Mouse (Mus musculus): ENCODE results near the gene Prm2. TPM values are rescaled to one million over a fixed set of nuclear protein-coding genes. Genes with fewer than 3 reads are reported as not detected.

Gene Prm2
- polyA plus RNA-seq, 1 experiment: not detected

DNA sequence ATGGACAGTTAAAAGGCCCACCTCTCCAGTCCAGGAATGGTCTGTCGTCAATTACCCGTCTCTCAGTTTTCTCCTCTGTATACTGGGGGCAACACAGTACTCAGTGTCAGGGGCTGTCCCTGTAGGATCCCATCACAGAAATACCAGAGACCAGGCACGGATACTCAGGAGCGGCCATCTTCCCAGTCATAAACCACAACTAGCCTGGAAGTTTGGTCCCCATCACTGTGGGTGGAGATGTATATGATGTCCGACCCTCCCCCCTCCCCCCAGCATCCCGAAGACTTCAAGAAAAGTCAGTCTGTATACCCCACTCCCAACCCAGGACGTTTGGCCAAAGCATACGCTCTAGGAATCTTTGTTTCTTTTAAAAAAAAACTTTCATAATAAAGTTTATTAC is 12.5 kb downstream of the Prm2 start:
- TF ChIP-seq POLR2A (IDR thresholded peaks at IDR 0.05; ENCODE audit: insufficient read depth, low read depth, low read length) (no peak), CTCF (IDR thresholded peaks at IDR 0.05; ENCODE audit: insufficient read depth, low read depth, low read length) (no peak)
- H3K27ac ChIP-seq (ENCODE audit: insufficient read depth, low read depth, low read length): no peak overlapping the region
- WGBS: 85% methylated on average over 8 of the region's 8 CpGs
- H3K4me1 ChIP-seq (ENCODE audit: control insufficient read depth, insufficient read depth, low read length): peaks cover 24% of the 10 kb centered on the region
- H3K4me3 ChIP-seq (ENCODE audit: insufficient read depth, low read depth, low read length): no peak overlapping the region

DNA sequence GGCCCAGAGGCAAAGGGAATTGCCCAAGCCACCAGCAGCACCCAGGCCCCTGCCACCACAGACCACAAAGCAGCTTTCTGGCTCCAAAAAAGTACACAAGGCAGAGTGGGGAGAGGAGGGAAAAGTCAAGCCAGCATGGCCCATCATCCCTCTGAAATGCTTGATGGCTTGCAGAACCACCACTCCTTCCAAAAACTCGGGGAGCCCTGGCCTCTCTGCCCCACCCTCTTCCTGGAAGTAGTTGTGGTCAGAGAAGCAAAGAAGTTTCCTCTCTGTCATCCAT is 12.8 kb downstream of the Prm2 start:
- 76% methylated on average over 1 of the region's 1 CpGs for WGBS
- H3K4me1 ChIP-seq (ENCODE audit: control insufficient read depth, insufficient read depth, low read length): peaks cover 24% of the 10 kb centered on the region
- no peak overlapping the region for H3K27ac ChIP-seq (ENCODE audit: insufficient read depth, low read depth, low read length)
- no peak overlapping the region; the same call in 1 of the 2 replicates for H3K4me3 ChIP-seq (ENCODE audit: insufficient read depth, low read depth, low read length)
- TF ChIP-seq POLR2A (IDR thresholded peaks at IDR 0.05; ENCODE audit: insufficient read depth, low read depth, low read length): no peak
- no peak for TF ChIP-seq CTCF (IDR thresholded peaks at IDR 0.05; ENCODE audit: insufficient read depth, low read depth, low read length)

DNA sequence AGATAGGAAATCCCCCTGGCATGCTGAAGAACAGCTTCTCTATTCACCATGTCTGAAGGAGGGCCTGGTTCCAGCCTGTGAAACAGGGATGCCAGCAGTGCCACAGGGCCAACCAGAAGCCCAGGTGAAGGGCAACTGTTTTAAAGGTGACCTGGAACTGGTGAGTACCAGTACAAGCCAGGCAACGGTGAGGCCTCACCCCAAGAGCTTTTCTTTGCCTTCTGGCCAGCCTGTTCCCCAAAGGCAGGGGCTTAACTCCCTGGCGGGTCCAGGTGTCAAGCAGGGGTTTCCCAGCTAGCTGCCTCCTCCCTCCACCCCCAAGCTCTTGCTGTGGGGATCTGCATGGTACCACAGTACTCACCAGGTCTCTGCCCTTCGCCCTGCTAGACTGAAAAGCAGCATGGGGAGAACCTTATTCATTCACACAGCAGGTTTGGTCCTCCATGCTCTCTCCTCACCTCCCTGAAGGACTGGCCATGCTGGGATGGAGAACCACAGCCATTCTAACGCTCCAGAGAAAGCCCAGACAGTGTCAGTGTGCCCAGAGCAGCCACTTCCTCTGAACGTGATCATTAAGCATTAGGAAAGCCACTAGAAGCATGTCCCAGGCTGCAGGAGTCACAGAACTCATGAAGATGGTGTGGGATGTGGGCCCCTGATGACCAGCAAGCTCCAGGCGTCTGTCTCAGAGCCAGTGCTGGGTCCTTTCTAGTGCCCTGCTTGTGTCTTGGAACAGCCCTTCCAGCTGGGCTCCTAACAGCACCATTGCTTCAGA is 13.4 kb downstream of the Prm2 start:
- no peak overlapping the region for H3K27ac ChIP-seq (ENCODE audit: insufficient read depth, low read depth, low read length)
- TF ChIP-seq CTCF (IDR thresholded peaks at IDR 0.05; ENCODE audit: insufficient read depth, low read depth, low read length) (no peak), POLR2A (IDR thresholded peaks at IDR 0.05; ENCODE audit: insufficient read depth, low read depth, low read length) (no peak)
- WGBS: 72% methylated on average over 6 of the region's 6 CpGs
- H3K4me3 ChIP-seq (ENCODE audit: insufficient read depth, low read depth, low read length): no peak overlapping the region; the same call in 1 of the 2 replicates
- H3K4me1 ChIP-seq (ENCODE audit: control insufficient read depth, insufficient read depth, low read length): peaks cover 24% of the 10 kb centered on the region

DNA sequence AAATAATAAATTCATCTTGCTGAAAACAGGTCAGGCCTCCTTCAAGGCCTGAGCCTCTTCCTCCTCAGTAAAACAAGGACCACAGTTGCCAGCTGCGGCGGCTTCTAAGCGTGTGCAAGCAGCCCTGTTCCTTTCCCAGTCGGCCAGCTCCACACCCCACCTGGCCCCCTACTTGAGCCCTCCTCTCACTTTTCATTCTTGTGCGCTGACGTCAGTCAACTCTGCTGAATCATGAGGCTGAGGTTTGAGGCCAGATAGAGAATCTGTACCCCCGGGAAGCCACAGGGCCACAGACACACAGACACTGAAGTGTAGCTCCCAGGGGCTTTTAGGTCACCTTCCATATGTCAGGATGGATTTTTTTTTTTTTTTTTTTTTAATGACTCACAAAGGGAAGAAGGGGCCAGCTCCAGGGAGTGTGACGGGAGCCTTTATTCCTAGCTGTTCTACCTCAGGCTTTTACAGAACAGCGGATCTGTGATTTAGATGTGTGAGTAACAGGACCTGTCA is 14.0 kb downstream of the Prm2 start:
- 85% methylated on average over 9 of the region's 9 CpGs for WGBS
- no peak overlapping the region for H3K27ac ChIP-seq (ENCODE audit: insufficient read depth, low read depth, low read length)
- peaks cover 24% of the 10 kb centered on the region for H3K4me1 ChIP-seq (ENCODE audit: control insufficient read depth, insufficient read depth, low read length)
- TF ChIP-seq CTCF (IDR thresholded peaks at IDR 0.05; ENCODE audit: insufficient read depth, low read depth, low read length): no peak
- no peak for TF ChIP-seq POLR2A (IDR thresholded peaks at IDR 0.05; ENCODE audit: insufficient read depth, low read depth, low read length)
- no peak overlapping the region for H3K4me3 ChIP-seq (ENCODE audit: insufficient read depth, low read depth, low read length)

DNA sequence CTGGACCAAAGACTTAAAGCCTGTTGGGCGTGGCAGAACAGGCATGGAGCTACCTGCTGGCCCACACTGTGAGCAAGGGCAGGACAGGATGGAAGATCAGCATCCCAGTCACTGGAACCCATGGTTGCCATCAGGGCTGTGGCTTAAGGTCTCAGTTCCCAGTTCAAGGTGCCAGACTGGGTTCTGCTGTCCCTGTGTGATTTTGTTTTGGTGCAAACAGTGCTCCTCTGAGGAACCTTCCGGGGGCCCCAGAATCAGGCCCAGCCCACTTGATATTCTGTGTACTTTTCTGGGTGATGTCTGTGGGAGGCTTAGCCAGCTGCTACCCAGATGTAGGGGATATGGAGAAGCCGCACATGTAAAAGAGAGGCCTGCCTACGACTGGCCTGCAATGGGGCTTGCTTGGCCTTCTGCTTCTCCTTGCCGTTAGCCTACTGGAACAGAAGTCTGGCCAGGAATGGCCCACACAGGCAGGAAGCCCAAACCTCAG is 15.3 kb downstream of the Prm2 start:
- H3K27ac ChIP-seq (ENCODE audit: insufficient read depth, low read depth, low read length): no peak overlapping the region
- WGBS: 75% methylated on average over 5 of the region's 5 CpGs
- no peak for TF ChIP-seq CTCF (IDR thresholded peaks at IDR 0.05; ENCODE audit: insufficient read depth, low read depth, low read length)
- no peak for TF ChIP-seq POLR2A (IDR thresholded peaks at IDR 0.05; ENCODE audit: insufficient read depth, low read depth, low read length)

DNA sequence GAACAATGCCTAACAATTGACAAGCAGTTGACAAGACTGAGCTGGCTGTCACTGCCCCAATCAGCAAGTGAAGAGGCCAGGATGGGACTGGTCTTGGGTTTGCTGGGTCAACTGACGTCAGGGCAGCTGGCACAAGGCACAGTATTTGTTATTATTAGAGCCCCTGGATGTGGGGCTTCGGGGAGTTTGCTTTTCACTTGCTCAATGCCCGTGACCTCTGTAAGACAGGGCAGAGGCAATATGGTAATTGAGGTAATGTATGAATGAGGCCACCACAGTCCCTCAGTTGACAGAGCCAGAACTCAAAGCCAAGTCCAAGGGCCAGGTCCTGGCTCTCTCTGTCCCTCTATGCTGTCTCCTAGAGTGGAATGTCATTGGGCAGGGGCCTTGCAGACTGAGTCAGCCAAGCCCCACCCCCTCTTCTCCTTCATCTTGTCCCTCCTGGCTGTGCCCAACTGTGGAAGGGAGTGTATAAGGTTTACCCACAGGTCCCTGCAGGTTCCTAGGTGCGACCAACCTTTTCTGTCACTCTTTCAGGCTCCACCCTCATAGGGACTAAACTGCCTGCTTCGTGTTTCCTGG is 18.3 kb downstream of the Prm2 start:
- TF ChIP-seq CTCF (IDR thresholded peaks at IDR 0.05; ENCODE audit: insufficient read depth, low read depth, low read length): no peak
- 81% methylated on average over 5 of the region's 5 CpGs for WGBS
- no peak overlapping the region for H3K4me3 ChIP-seq (ENCODE audit: insufficient read depth, low read depth, low read length)
- H3K4me1 ChIP-seq (ENCODE audit: control insufficient read depth, insufficient read depth, low read length): peaks cover 3% of the 10 kb centered on the region; the same call in 1 of the 2 replicates
- no peak overlapping the region for H3K27ac ChIP-seq (ENCODE audit: insufficient read depth, low read depth, low read length)

More for the DNA sequence above, 15.3 kb downstream of the Prm2 start:
- H3K4me3 ChIP-seq (ENCODE audit: insufficient read depth, low read depth, low read length): no peak overlapping the region
- H3K4me1 ChIP-seq (ENCODE audit: control insufficient read depth, insufficient read depth, low read length): peaks cover 18% of the 10 kb centered on the region

DNA sequence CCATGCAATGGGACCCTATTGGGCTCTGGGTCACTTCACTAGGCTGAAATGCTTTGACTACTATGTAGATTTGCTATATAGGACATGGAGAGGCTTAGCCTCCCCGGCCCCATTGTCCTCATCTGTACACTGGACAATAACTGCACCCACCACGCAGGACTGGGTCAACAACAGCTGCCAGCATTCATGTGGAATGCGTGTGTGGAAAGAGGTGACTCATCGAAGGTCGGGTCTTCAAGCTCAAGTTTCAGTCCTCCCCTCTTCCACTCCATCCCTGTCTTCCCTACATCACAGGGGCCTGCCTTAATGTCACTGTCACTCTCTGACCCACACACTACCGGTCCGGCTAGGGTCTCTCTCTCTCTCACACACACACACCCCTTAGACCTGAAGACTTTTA is 19.6 kb downstream of the Prm2 start:
- WGBS: 69% methylated on average over 7 of the region's 7 CpGs
- TF ChIP-seq POLR2A (IDR thresholded peaks at IDR 0.05; ENCODE audit: insufficient read depth, low read depth, low read length) (no peak), CTCF (IDR thresholded peaks at IDR 0.05; ENCODE audit: insufficient read depth, low read depth, low read length) (no peak)
- no peak overlapping the region for H3K4me3 ChIP-seq (ENCODE audit: insufficient read depth, low read depth, low read length)
- no peaks in the 10 kb centered on the region; the same call in 1 of the 2 replicates for H3K4me1 ChIP-seq (ENCODE audit: control insufficient read depth, insufficient read depth, low read length)
- H3K27ac ChIP-seq (ENCODE audit: insufficient read depth, low read depth, low read length): no peak overlapping the region

DNA sequence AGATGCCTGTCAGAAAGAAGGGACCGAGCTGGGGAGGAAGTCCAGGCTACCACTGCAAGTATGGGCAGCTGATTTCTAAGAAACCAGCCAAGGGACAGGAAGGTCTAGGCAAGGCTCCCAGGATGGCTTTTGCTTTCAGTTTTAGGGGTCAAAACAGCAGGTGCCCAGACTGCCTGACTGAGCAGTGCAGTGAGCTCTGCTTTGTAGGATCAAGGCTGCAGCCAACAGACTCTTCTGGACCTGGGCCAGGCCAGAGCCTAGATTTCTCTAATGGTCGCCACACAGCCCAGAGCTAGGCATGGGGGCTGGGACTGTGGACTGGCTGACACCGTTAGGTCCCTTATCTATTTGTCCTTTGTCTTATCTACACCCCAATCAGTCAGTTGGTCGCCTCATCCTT is 21.2 kb downstream of the Prm2 start:
- peaks cover 3% of the 10 kb centered on the region for H3K4me1 ChIP-seq (ENCODE audit: control insufficient read depth, insufficient read depth, low read length)
- H3K4me3 ChIP-seq (ENCODE audit: insufficient read depth, low read depth, low read length): no peak overlapping the region
- TF ChIP-seq POLR2A (IDR thresholded peaks at IDR 0.05; ENCODE audit: insufficient read depth, low read depth, low read length) (no peak), CTCF (IDR thresholded peaks at IDR 0.05; ENCODE audit: insufficient read depth, low read depth, low read length) (no peak)
- WGBS: 86% methylated on average over 4 of the region's 4 CpGs
- H3K27ac ChIP-seq (ENCODE audit: insufficient read depth, low read depth, low read length): no peak overlapping the region

DNA sequence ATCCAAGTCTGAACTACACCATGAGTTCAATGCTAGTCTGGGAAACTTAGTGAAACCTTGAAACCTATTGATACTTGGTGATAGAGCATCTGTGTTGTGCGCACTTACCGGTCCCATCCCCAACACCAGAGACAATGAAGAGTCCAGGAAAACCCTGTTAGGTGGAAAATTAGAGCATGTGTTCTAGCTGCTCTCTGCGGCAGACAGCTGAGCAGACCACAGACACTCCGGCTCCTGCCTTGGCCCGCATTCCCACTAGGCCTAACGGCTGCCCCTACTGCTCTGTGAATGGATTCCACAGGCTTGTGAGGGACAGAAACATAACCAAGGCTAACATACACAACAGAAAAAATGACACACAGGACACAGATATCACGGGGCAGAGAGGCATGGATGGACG is 22.4 kb downstream of the Prm2 start:
- H3K27ac ChIP-seq (ENCODE audit: insufficient read depth, low read depth, low read length): no peak overlapping the region
- TF ChIP-seq POLR2A (IDR thresholded peaks at IDR 0.05; ENCODE audit: insufficient read depth, low read depth, low read length): no peak
- TF ChIP-seq CTCF (IDR thresholded peaks at IDR 0.05; ENCODE audit: insufficient read depth, low read depth, low read length): no peak
- H3K4me3 ChIP-seq (ENCODE audit: insufficient read depth, low read depth, low read length): no peak overlapping the region
- H3K4me1 ChIP-seq (ENCODE audit: control insufficient read depth, insufficient read depth, low read length): peaks cover 7% of the 10 kb centered on the region
- WGBS: 93% methylated on average over 8 of the region's 8 CpGs
